In genomic region chr1:72060393-72060792, GRCm38 (mm10) we compare ENCODE assay signal across 20 mouse cellular contexts.
DNase-seq lines count a peak whose midpoint lies in the region; ATAC-seq and TF ChIP-seq lines count a peak whose summit lies in the region.
"Had no signal": no experiment of that assay in that cellular context is flagged by ENCODE, and none has a peak within 500 bp of the region (broad histone marks: within the 10 kb centered on the region; RNA-seq: fewer than 3 reads in every experiment).

No protein-coding gene starts in this region.

- H3K36me3 ChIP-seq in lung, embryonic 14.5 days (ENCODE audit: insufficient read depth) = no peaks in the 10 kb centered on the region
- no peaks in the 10 kb centered on the region for H3K36me3 ChIP-seq in embryonic facial prominence, embryonic 14.5 days (ENCODE audit: control insufficient read depth, insufficient read depth, low read length)
- no peaks in the 10 kb centered on the region for H3K36me3 ChIP-seq in limb, embryonic 14.5 days (ENCODE audit: control insufficient read depth, insufficient read depth, low read length)
- H3K36me3 ChIP-seq: liver, embryonic 12.5 days; midbrain, embryonic 10.5 days had no signal

- no peak overlapping the region for H3K4me2 ChIP-seq in lung, embryonic 14.5 days
- H3K4me2 ChIP-seq in embryonic facial prominence, embryonic 14.5 days (ENCODE audit: low read depth, low read length) = peak overlapping the region; percentile 20; the same call in 1 of the 2 replicates
- no peak overlapping the region for H3K4me2 ChIP-seq in limb, embryonic 14.5 days (replicated peaks; ENCODE audit: low read depth, low read length, severe bottlenecking)
- H3K4me2 ChIP-seq: liver, embryonic 12.5 days had no signal

- H3K9me3 ChIP-seq in lung, embryonic 14.5 days (ENCODE audit: low read depth, low read length) = no peaks in the 10 kb centered on the region
- no peaks in the 10 kb centered on the region for H3K9me3 ChIP-seq in embryonic facial prominence, embryonic 14.5 days (ENCODE audit: control insufficient read depth, low read length)
- no peaks in the 10 kb centered on the region for H3K9me3 ChIP-seq in limb, embryonic 14.5 days (ENCODE audit: control insufficient read depth, low read length)
- H3K9me3 ChIP-seq: liver, embryonic 12.5 days; midbrain, embryonic 10.5 days had no signal

- H3K27ac ChIP-seq in lung, embryonic 14.5 days (ENCODE audit: low read depth) = no peak overlapping the region
- H3K27ac ChIP-seq in cortical plate, adult 2 months (ENCODE audit: insufficient read depth, low read length) = peak overlapping the region; percentile 71
- peak overlapping the region; percentile 86 for H3K27ac ChIP-seq in embryonic facial prominence, embryonic 14.5 days (replicated peaks; ENCODE audit: low read depth, low read length)
- H3K27ac ChIP-seq in limb, embryonic 14.5 days (replicated peaks; ENCODE audit: low read depth, low read length) = peak overlapping the region; percentile 53
- H3K27ac ChIP-seq: liver, embryonic 12.5 days; midbrain, embryonic 10.5 days had no signal

- peak; percentile 57 for DNase-seq in lung, embryonic 14.5 days
- no peak for DNase-seq in lung, postnatal 25 days (ENCODE audit: low spot score)
- DNase-seq in embryonic facial prominence, embryonic 14.5 days (ENCODE audit: low spot score) = peak; percentile 73
- DNase-seq in limb, embryonic 14.5 days (ENCODE audit: low spot score) = peak; percentile 59
- no peak for DNase-seq in spleen, postnatal 36 days (ENCODE audit: low spot score in 2 of 2)
- DNase-seq: adrenal gland, postnatal 14 days; cerebellum, adult 11 months; cerebellum, postnatal 10 days; embryo, embryonic 11 days; kidney, postnatal 14 days; lung, postnatal 14 days; thymus, postnatal 14 days had no signal

- TF ChIP-seq POLR2A in cortical plate, adult 2 months (IDR thresholded peaks at IDR 0.05; ENCODE audit: extremely low read depth, insufficient read depth, low read length) = no peak
- no peak for TF ChIP-seq POLR2A in limb, embryonic 14.5 days (IDR thresholded peaks at IDR 0.05; ENCODE audit: borderline replicate concordance, extremely low read depth, insufficient read depth, insufficient read length)

- ATAC-seq in lung, embryonic 14.5 days (ENCODE audit: insufficient read depth) = no peak
- ATAC-seq in embryonic facial prominence, embryonic 14.5 days (ENCODE audit: low read depth) = 0 out of 2 replicates have a peak, but pooled peaks have one; percentile 58
- ATAC-seq in limb, embryonic 14.5 days (ENCODE audit: low FRiP score, low read depth) = peak; percentile 74
- no peak for ATAC-seq in megakaryocyte progenitor cell, adult 5-6 weeks (replicated peaks; ENCODE audit: poor library complexity)
- ATAC-seq: forebrain, embryonic 14.5 days; hindbrain, embryonic 16.5 days; intestine, embryonic 16.5 days; liver, embryonic 12.5 days; Patski had no signal

- H3K27me3 ChIP-seq in lung, embryonic 14.5 days (ENCODE audit: insufficient read depth, low read length) = no peaks in the 10 kb centered on the region
- H3K27me3 ChIP-seq in embryonic facial prominence, embryonic 14.5 days (replicated peaks; ENCODE audit: control insufficient read depth, insufficient read depth, low read length) = no peaks in the 10 kb centered on the region
- H3K27me3 ChIP-seq in limb, embryonic 14.5 days (ENCODE audit: control insufficient read depth, insufficient read depth, low read length) = no peaks in the 10 kb centered on the region
- H3K27me3 ChIP-seq: liver, embryonic 12.5 days; Patski had no signal

- TF ChIP-seq CTCF in lung, embryonic 14.5 days (IDR thresholded peaks at IDR 0.05; ENCODE audit: low read depth) = no peak
- TF ChIP-seq CTCF in cortical plate, adult 2 months (IDR thresholded peaks at IDR 0.05; ENCODE audit: extremely low read depth, insufficient read depth, low read length) = no peak

- 46% methylated on average over 5 of the region's 5 CpGs for WGBS in lung, embryonic 14.5 days
- WGBS in embryonic facial prominence, embryonic 14.5 days = 23% methylated on average over 5 of the region's 5 CpGs
- WGBS in limb, embryonic 14.5 days = 10% methylated on average over 5 of the region's 5 CpGs

- H3K4me1 ChIP-seq in lung, embryonic 14.5 days (ENCODE audit: insufficient read depth) = 0 out of 2 replicates have a peak, but pooled peaks cover 5% of the 10 kb centered on the region
- no peaks in the 10 kb centered on the region for H3K4me1 ChIP-seq in cortical plate, adult 2 months (ENCODE audit: control insufficient read depth, insufficient read depth, low read length)
- peaks cover 29% of the 10 kb centered on the region for H3K4me1 ChIP-seq in embryonic facial prominence, embryonic 14.5 days (ENCODE audit: control insufficient read depth, insufficient read depth, low read length)
- peaks cover 17% of the 10 kb centered on the region for H3K4me1 ChIP-seq in limb, embryonic 14.5 days (ENCODE audit: control insufficient read depth, insufficient read depth, low read length)
- H3K4me1 ChIP-seq: midbrain, embryonic 10.5 days had no signal

- H3K9ac ChIP-seq in lung, embryonic 14.5 days = no peak overlapping the region
- no peak overlapping the region for H3K9ac ChIP-seq in embryonic facial prominence, embryonic 14.5 days (ENCODE audit: low read depth, low read length)
- 0 out of 2 replicates have a peak overlapping the region, but pooled peaks have one; percentile 12 for H3K9ac ChIP-seq in limb, embryonic 14.5 days (ENCODE audit: low read depth, low read length, severe bottlenecking)
- H3K9ac ChIP-seq: liver, embryonic 12.5 days had no signal

- no peak overlapping the region for H3K4me3 ChIP-seq in lung, embryonic 14.5 days (ENCODE audit: low read depth, low read length)
- H3K4me3 ChIP-seq in cortical plate, adult 2 months (ENCODE audit: insufficient read depth, low read length) = no peak overlapping the region
- H3K4me3 ChIP-seq in embryonic facial prominence, embryonic 14.5 days (ENCODE audit: low read depth, low read length) = no peak overlapping the region
- no peak overlapping the region for H3K4me3 ChIP-seq in limb, embryonic 14.5 days (replicated peaks; ENCODE audit: low read length)
- H3K4me3 ChIP-seq: liver, embryonic 12.5 days; midbrain, embryonic 10.5 days had no signal

Comparison
In these comparisons a context has a peak if more than half of its experiments do, and no peak if none do; other contexts are left out.
1. DNase-seq: peak in lung, embryonic 14.5 days (single experiment), embryonic facial prominence, embryonic 14.5 days (single experiment) and limb, embryonic 14.5 days (single experiment); none in lung, postnatal 25 days (single experiment) and spleen, postnatal 36 days (0 of 2).
2. ATAC-seq: peak in embryonic facial prominence, embryonic 14.5 days (single experiment) and limb, embryonic 14.5 days (single experiment); none in lung, embryonic 14.5 days (single experiment) and megakaryocyte progenitor cell, adult 5-6 weeks (single experiment).